Mouse (Mus musculus) adrenal gland, adult (tissue): Measurements from ENCODE around the gene Hspa1b.
"Not testable (repeated sequence)": the region's sequence is repeated elsewhere in the genome, so short reads cannot be mapped to it uniquely, and the experiment has no call there.

Experiments
- DNase-seq, 2 experiments: peaks; one replicate each; pipeline ENCODE4 v3.0.0; 2022 to 2023; ENCODE audit warnings: low spot score in 1 of 2; ENCODE audit not compliant: inconsistent age in 2 of 2

The Hspa1b gene

GRCm38 (mm10) chr17:34959130-34959778 lies at the start of gene Hspa1b:
Gene Hspa1b, minus strand, starts transcription at chr17:34959238.
- DNase-seq = peak; percentile 92 to 98

- no peak for DNase-seq
Observed at GRCm38 (mm10) chr17:35007387-35007991, 48.5 kb upstream of the Hspa1b start.

GRCm38 (mm10) chr17:35005902-35006301 lies 46.9 kb upstream of the Hspa1b start:
- DNase-seq = not testable (repeated sequence)

GRCm38 (mm10) chr17:35005158-35005557 lies 46.1 kb upstream of the Hspa1b start:
- DNase-seq = no peak

- DNase-seq = no peak
Observed at GRCm38 (mm10) chr17:35004075-35004717, 45.2 kb upstream of the Hspa1b start.

- no peak for DNase-seq
Observed at GRCm38 (mm10) chr17:35003022-35003838, 44.2 kb upstream of the Hspa1b start.

GRCm38 (mm10) chr17:35002153-35002865 lies 43.3 kb upstream of the Hspa1b start:
- no peak for DNase-seq

- no peak for DNase-seq
Observed at GRCm38 (mm10) chr17:35001452-35002152, 42.6 kb upstream of the Hspa1b start.

GRCm38 (mm10) chr17:35000717-35001451 lies 41.8 kb upstream of the Hspa1b start, which contains the start of gene Vars:
Gene Vars, plus strand, starts transcription at chr17:35000987.
- DNase-seq = peak; percentile 92 to 97

- not testable (repeated sequence) for DNase-seq
Observed at GRCm38 (mm10) chr17:34999871-35000716, 41.1 kb upstream of the Hspa1b start.

- DNase-seq = no peak
Observed at GRCm38 (mm10) chr17:34998526-34999430, 39.7 kb upstream of the Hspa1b start.

- DNase-seq = no peak
Observed at GRCm38 (mm10) chr17:34997142-34997483, 38.1 kb upstream of the Hspa1b start.

- no peak for DNase-seq
Observed at GRCm38 (mm10) chr17:34996411-34997141, 37.5 kb upstream of the Hspa1b start.

- DNase-seq = not testable (repeated sequence)
Observed at GRCm38 (mm10) chr17:34995927-34996326, 36.9 kb upstream of the Hspa1b start.

GRCm38 (mm10) chr17:34995192-34995591 lies 36.2 kb upstream of the Hspa1b start:
- not testable (repeated sequence) for DNase-seq

- no peak for DNase-seq
Observed at GRCm38 (mm10) chr17:34994751-34995150, 35.7 kb upstream of the Hspa1b start.

GRCm38 (mm10) chr17:34984218-34984617 lies 25.2 kb upstream of the Hspa1b start:
- peak in 1 of 2 experiments; percentile 70 for DNase-seq
